Mouse (Mus musculus): ENCODE results near the gene Spa17.

GRCm38 (mm10) chr9:37663210-37663609 is 49.7 kb upstream of the Spa17 start:
- TF ChIP-seq CTCF (IDR thresholded peaks at IDR 0.05) (no peak), EP300 (IDR thresholded peaks at IDR 0.05) (no peak)
